Mouse (Mus musculus) liver, embryonic 14.5 days (tissue): ENCODE measurements around the gene Ormdl3.
A peak's percentile ranks its signal among the peaks of the same experiment; 100 is the strongest.

ENCODE experiments used
- CTCF ChIP-seq: IDR thresholded peaks from 2 replicates; pipeline ENCODE4 v1.5.1; 2016; ENCODE audit warnings: antibody characterized with exemption, low read depth, control low read depth
- EP300 ChIP-seq: IDR thresholded peaks from 2 replicates; pipeline ENCODE4 v1.6.1; 2016; ENCODE audit warnings: antibody characterized with exemption, low read depth

DNA sequence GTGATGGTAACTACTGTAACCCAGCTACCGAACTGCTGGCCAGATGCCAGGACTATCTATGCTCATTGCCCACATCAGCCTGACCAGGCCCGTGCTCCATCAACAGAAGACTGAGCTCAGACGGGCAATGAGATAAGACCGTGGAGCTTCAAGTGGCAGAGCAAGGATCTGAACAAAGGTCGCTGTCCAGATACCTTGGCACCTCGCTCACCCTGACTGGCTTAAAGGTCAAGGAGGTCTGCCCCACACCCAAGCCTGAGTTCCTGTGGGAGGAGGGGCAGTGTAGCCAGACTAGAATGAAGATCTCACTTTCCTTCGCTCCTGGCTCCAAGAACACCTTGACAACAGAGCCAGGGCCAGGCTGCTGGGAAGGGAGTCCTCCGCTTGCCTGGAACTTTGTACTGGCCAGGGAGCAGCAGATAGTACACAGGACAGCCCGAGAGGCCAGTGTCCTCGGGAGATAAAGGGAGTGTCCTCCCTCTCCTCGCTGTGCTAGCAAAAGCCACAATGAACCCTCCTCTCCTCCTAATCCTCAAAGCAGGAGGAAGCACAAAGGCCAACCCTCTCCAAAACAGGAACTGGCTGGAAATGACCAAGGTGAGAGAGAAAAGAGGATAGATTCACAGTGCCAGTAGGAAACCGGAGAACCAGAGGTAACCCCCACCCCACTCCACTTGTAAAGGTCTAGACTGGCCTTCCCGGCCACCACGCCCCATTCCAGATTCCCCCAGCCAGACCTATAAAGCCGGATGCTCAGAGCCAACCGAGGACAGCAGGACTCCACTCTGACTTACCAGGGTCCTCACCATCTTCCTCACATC lies 6.7 kb downstream of the Ormdl3 start:
- no peak for TF ChIP-seq CTCF
- TF ChIP-seq EP300, result peak; percentile 72
